Mouse (Mus musculus) olfactory bulb, adult 2 months (tissue): ENCODE measurements around the gene Pipox. TPM values are rescaled to one million over a fixed set of nuclear protein-coding genes. Genes with fewer than 3 reads are reported as not detected.

Experiments used
- H3K27ac ChIP-seq: fragments of 200-500 bp; 2 replicates; pipeline ENCODE4 v1.5.1; 2012; ENCODE audit warnings: low read depth, low read length; ENCODE audit not compliant: insufficient read depth
- H3K4me1 ChIP-seq: fragments of 200-500 bp; 2 replicates; pipeline ENCODE4 v1.6.1; 2012; ENCODE audit warnings: low read length; ENCODE audit not compliant: control insufficient read depth, insufficient read depth
- H3K4me3 ChIP-seq: fragments of 200-500 bp; 2 replicates; pipeline ENCODE4 v1.5.1; 2012; ENCODE audit warnings: mild to moderate bottlenecking, low read depth, low read length, moderate library complexity; ENCODE audit not compliant: insufficient read depth
- CTCF ChIP-seq: fragments of 200-500 bp; IDR thresholded peaks from 2 replicates; pipeline ENCODE4 v1.5.1; 2012; ENCODE audit warnings: low read depth, mild to moderate bottlenecking, low read length, moderate library complexity; ENCODE audit not compliant: insufficient read depth
- POLR2A ChIP-seq: fragments of 200-500 bp; IDR thresholded peaks from 2 replicates; pipeline ENCODE4 v1.6.1; 2012; ENCODE audit warnings: mild to moderate bottlenecking, low read depth, low read length, moderate library complexity; ENCODE audit not compliant: insufficient read depth
- WGBS: fragments of 180-500 bp; shearing (Covaris S2); methylation state at CpG from one replicate; pipeline ENCODE4 v1.1.7; 2018; 5-methylcytosine and 5-hydroxymethylcytosine counted together
- polyA plus RNA-seq: library from polyadenylated mRNA; stranded (reverse); fragments of >200 nt; gene quantifications from 2 replicates; pipeline ENCODE4 v1.2.4, GENCODE M21; 2012; ENCODE audit warnings: low replicate concordance; ENCODE audit not compliant: missing spikeins, insufficient read depth, insufficient read length

Gene Pipox
- polyA plus RNA-seq = not detected in 2 replicates

DNA sequence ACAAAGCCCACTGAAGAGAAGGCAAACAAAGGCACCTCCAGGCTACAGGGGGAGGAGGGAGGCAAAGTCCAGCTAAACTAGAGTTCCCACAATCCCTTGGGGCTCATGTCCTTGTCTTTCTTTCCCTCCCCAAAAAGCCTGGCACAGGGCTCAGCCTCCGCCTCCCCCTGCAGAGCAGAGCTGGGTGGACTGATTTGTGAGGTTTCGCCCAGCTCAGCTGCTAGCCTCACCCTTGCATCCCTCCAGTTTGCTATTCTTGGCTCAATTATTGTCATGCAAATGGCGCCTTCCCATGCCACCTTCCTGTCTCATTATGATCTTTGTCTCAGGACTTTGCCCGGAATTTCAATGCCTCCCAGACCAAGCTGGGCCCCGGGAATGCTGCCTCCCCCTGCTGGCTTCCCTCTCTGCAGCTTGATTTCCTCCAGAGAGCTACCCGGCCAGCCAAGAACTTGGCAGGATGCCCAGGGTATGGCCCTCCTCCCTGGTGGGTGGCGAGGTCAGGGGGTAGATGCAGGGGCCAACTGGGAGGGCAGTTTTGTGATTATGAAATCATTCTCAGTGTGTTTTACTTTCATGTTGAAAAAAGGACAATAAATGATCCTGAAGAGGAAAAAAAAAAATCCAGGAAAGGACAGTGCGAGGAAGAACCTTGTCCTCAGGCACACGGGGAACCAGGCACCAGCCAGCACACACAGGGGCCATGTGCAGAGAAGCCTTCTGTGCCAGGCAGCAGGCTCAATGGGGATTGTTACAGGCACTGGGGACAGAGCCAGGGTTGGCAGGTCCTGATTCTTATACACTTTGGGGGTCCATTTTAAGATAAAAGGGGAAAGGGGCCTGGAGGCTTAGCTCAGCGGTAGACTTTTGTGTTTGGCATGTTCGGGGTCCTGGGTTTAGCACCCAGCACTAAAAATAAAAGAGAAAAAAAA, at the start of gene Pipox:
TSS of gene Pipox (minus strand) at position 310 of the 932 bp plus-strand sequence.
- 21% methylated on average over 11 of the region's 11 CpGs for WGBS
- no peak within 1 kb of the TSS for H3K4me3 ChIP-seq
- H3K27ac ChIP-seq = peak within 1 kb of the TSS; percentile 72
- H3K4me1 ChIP-seq = peaks cover 32% of the 10 kb centered on the region
- TF ChIP-seq CTCF (no peak), POLR2A (no peak)

DNA sequence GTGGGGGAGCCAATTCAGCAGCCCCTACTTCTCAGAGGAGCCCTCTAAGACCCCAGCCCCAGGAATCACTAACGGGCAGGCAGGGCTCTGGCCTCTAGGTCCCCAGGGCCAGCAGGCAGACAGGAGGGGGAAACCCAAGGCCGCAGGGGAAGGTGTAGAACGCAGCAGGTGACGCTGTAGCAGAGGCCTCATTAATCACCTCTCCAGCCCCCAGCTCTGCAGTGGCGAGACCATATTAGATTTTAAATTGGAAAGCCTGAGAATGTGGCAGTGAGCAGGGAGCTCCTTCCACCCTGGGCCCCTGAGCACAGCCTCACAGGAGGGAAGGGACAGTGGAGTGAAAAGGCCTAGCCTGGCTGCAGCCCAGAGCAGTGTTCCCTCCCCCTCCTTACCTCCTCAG, 48.3 kb upstream of the Pipox start:
- TF ChIP-seq POLR2A (no peak), CTCF (no peak)
- no peak overlapping the region for H3K4me3 ChIP-seq
- no peak overlapping the region for H3K27ac ChIP-seq
- WGBS = 60% methylated on average over 5 of the region's 5 CpGs
- peaks cover 47% of the 10 kb centered on the region for H3K4me1 ChIP-seq

DNA sequence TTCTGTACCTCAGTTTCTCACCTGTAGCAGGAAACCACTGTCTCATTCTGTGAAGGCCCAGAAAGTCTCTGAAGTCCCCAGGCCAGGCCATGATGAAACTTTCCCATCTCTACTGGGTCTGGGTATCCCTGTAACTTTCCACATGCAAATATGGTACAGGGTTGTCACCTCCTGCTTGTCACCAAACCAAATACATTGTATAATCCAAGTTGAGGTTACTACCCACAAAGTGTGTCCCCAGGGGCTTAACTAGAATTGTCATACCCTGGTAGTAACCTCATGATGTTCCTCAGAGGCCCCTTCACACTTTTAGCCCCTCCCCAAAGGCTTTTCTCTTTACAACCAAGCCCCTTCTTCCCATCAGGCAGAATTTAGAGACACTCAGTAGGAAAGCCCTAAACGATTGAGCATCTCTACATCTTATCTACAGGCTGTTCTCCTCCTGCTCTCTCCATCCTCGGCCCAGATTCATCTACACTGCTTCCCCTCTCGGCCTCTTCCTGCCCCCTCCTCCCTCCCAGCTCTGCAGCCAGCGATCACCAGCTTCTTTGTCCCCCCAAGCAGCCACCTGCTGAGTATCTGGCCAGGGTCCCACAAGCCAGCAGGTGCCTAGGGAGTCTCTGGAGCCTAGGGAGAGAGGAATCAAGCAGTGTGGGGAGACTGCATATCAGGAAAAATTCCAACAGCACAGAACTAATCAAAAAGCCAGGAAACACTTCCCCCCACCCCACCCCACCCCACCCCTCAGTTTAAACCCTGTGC, 43.9 kb upstream of the Pipox start:
- H3K4me3 ChIP-seq = no peak overlapping the region
- TF ChIP-seq CTCF = no peak
- no peak for TF ChIP-seq POLR2A
- no peak overlapping the region for H3K27ac ChIP-seq
- peaks cover 62% of the 10 kb centered on the region for H3K4me1 ChIP-seq
- WGBS = 28% methylated on average over 4 of the region's 4 CpGs

DNA sequence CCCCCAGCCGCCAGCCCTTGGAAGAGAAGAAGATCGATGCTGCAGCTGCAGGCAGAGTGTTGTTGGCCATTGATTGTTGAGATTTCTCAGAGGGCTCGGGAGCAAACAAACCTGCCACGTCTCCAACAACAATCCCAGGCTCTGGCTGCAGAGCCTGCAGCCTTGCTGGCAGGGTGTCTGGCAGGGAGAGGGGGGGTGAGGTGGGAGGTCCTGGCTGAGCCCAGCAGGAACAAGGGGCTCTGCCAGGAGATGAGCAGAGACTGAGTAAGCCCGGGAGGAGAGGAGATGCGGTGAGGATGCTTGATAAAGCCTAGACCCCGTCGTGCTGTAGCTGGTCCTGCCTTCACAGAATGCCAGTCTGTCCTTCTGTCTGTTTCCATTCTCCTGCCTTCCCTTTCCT, 43.0 kb upstream of the Pipox start:
- Histone ChIP-seq H3K27ac (0 out of 2 replicates have a peak overlapping the region, but pooled peaks have one; percentile 17), H3K4me3 (peak overlapping the region; percentile 25), H3K4me1 (peaks cover 56% of the 10 kb centered on the region)
- no peak for TF ChIP-seq POLR2A
- TF ChIP-seq CTCF = no peak
- 20% methylated on average over 8 of the region's 8 CpGs for WGBS

- Histone ChIP-seq H3K4me1 (peaks cover 49% of the 10 kb centered on the region), H3K4me3 (peak overlapping the region; percentile 47), H3K27ac (peak overlapping the region; percentile 96)
- 26% methylated on average over 5 of the region's 5 CpGs for WGBS
- TF ChIP-seq POLR2A = no peak
- TF ChIP-seq CTCF = no peak
Observed at GRCm38 (mm10) chr11:77934568-77935311, 40.8 kb upstream of the Pipox start.

- 10% methylated on average over 4 of the region's 4 CpGs for WGBS
- Histone ChIP-seq H3K27ac (peak overlapping the region; percentile 96), H3K4me3 (peak overlapping the region; percentile 47), H3K4me1 (peaks cover 42% of the 10 kb centered on the region)
- TF ChIP-seq POLR2A (no peak), CTCF (no peak)
Observed at GRCm38 (mm10) chr11:77934111-77934521, 40.2 kb upstream of the Pipox start.

DNA sequence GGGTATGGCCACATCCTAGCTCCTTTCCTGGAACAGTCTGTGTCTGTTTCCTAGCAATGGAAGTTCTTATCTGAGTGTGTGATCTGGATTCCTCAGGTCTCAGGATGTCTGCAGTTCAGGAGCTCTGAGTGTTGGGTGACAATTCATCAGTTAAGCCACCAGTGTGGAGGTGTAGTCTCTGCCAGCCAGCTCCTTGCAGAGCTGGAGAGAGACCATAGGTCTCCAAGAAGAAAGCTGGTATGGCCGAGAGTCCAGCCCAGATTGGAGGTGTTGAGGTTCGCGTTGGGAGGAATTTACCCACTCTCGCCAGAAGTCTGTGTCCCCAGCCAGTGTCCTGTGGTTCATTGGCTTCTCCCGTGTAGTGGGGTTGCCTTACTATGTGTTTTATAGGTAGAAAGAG, 38.7 kb upstream of the Pipox start:
- H3K27ac ChIP-seq = peak overlapping the region; percentile 96
- peak overlapping the region; percentile 97 for H3K4me3 ChIP-seq
- no peak for TF ChIP-seq POLR2A
- TF ChIP-seq CTCF = no peak
- WGBS = 23% methylated on average over 5 of the region's 5 CpGs
- peaks cover 34% of the 10 kb centered on the region for H3K4me1 ChIP-seq
